Mouse (Mus musculus) cerebellum, adult 9-10 months (tissue): ENCODE data around the gene Clasp1.
A peak's percentile ranks its signal among the peaks of the same experiment; 100 is the strongest.

Experiments
- DNase-seq: peaks from one replicate; pipeline ENCODE4 v3.0.0; 2022

Gene Clasp1

DNA sequence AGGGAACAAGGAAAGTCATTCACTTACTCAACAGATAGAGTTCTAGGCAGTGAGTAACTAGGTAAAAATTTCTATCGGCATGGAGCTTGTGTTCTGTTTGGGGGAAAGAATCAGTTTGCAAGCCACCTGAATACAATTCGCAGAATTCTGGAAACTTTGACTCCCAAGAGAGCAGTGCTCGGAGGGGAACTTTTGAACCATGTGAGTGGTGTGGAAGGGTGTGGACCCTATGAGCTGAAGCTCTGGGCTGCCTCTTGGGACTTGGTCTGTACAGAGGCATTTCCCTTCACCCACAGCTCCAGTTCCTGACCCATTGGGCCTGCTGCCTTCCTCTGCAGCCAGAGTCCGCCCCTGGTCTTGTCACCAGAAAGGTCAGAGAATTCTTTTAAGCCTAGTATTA lies 64.7 kb downstream of the Clasp1 start:
- DNase-seq: no peak

DNA sequence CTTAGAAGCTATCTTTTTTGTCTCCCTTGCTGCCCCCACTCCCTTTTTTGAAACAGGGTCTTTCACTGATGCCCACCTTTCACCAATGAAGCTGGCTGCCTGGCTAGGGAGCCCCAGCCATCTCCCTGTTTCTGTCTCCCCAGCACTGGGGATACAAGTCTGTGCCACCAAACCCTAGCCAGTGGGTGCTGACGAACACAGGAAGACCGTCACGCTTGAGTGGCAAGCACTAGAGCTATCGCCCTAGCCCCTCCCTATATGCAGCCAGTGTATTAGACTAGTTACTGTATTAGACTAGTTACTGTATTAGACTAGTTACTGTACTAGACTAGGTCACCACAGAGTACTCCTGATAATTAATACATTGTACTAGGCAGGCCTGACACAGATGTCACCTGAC lies 66.0 kb downstream of the Clasp1 start:
- DNase-seq: no peak

DNA sequence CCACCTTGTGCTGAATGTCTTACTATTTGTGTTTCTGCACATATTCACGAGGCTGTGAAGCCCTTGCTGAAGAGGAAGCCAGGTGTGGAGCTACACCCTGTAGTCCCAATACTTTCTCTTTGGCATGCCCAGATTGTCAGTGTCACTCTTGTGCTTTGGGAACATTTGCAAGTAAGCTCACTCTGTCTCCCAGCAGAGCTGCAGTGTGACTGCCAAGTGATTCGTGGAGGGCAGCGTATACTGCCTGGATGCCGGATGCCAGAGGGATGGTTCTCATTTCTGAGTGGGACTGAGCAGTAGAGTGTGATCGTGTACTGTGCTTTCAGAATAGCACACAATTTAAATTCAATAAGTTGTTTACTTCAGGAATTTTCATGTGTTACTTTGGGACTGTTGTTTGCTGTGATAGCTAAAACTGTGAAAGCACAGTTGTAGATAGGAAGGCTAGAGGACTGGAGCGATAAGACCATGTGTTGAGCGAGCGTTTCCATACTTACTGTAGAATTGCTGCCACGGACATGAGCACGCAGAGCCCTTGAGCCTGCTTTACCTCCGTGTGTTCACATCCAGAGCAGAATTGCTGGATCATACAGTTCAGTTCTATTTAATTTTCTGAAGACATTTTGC lies 68.5 kb downstream of the Clasp1 start:
- no peak for DNase-seq

DNA sequence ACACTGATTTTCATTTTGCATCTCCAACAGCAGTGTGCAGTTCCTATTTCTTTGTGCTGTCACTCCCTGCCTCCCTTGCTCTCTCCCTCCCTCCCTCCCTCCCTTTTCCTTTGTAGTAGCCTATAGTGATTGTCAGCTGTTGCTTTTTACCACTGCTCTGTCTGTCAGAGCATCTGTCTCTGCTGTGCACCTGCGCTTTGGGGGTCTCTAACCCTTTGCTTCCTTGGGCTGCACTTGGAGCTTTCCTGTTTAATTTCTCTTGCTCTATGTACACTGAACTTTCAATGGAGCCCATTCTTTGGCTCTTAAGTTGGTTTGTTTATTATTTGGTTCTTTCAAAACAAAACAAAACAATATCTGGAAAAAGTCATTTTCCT lies 69.0 kb downstream of the Clasp1 start:
- no peak for DNase-seq

DNA sequence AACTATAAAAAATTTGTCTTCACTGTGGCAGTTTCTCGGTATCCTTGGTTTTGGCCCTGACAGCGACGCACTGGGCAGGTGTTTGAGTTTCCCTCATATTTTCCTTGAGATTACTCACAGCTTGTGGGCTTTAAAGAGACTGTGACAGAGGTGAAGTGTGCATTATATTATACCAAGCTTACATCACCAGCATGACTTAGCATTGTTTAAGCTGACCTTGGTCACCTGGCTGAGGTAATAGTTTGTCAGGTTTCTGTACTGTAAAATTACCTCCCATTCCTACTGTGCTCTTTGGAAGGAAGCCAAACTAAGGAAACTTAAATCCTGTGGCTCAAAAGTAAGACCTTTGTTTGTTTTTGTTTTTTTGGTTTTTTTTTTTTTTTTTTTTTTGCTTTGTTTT lies 69.4 kb downstream of the Clasp1 start:
- DNase-seq: peak; percentile 52

- DNase-seq: peak; percentile 96
Measured at GRCm38 (mm10) chr1:118458963-118459920, 70.4 kb downstream of the Clasp1 start.

GRCm38 (mm10) chr1:118460716-118461115 lies 71.9 kb downstream of the Clasp1 start:
- peak; percentile 47 for DNase-seq

DNA sequence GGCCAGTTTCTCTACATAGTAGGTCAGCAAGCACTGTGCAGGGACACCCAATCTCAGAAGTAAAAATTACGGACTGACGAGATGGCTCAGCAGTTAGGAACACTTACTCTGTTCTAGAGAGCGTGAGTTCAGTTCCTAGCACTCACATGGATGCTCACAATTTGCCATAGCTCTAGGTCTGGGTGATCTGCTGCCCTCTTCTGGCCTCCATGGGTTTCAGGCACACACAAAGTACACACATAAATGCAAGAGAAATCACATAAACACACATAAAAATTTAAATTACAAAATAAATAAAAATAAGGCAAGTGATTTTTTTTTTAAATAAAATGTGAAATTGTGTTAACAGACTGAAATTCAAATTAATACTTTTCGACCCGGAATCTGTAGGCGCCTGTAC lies 77.2 kb downstream of the Clasp1 start:
- DNase-seq: no peak

GRCm38 (mm10) chr1:118472386-118472785 lies 83.5 kb downstream of the Clasp1 start:
- DNase-seq: no peak

DNA sequence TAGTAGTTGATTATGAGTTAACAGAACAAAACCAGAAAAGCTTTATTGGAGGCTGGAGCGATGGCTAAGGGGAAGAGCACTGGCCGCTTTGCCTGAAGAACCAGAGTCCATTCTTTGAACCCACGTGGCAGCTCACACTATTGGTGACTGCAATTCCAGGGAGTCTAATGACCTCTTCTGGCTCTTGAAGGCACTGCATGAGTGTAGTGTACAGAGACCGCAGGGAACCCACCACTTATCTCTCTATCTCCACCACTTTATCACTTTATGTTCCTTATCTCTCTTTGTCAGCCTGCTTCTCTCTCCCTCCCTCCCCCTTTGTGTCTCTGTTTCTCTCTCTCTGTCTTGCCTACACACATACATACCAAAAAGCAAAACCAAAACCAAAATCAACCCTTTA lies 88.1 kb downstream of the Clasp1 start:
- peak; percentile 39 for DNase-seq

GRCm38 (mm10) chr1:118479246-118479645 lies 90.4 kb downstream of the Clasp1 start:
- no peak for DNase-seq

DNA sequence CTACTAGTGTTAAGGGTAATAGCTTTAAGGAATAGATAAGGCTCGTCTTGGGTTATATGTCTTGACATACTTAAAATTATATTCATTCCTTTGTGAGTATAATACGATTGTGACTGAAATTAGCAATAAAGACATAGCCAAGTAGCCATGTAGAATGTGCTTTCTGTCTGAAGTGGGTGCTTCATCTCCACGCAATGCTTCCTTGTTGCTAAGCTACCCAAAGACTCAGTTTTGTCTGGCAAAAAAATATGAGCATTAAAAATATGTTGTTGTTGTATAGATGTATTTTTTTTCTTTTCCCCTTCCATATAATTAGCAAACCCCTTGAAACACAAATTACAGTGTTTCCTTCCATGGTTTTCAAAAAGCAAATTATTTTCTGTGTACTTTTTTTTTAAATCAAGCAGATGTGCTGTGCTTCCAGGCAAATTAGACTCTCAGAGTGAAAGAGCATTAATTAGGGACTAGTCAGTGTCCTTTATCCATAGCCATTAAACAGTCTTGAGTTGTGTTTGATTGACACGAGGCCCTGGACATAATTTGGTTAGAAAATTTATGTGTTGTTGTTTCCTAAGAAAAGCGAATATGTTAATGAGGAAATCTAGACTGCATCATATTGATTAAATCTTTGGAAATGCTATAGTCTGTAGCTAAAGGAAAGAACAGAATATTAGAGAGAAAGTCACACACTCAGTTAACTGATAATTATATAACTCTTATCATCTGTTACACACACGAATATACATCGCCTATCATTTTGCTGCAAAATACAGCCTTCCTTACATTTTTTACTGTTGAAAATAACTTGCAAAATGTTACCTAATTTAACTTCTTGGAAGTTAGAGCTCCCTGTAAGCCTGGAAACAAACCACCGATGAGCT lies 91.9 kb downstream of the Clasp1 start:
- DNase-seq: no peak

DNA sequence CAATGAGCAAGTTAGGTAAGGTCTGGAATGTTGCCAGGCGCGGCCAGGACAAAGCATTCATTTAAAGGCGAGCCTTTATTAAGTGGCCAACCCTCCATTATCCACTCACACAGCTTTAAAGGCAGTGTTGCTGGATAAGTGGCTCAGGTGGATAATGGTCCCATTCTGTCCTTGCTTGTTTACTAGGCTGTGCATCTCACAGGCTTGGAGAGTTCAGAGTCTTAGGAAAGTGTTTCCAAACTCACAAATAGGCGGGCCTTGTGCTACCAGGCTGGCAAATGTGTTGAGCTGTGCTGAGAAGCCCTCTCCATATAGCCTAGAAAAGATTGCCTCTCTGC lies 92.5 kb downstream of the Clasp1 start:
- DNase-seq: no peak

- no peak for DNase-seq
Measured at GRCm38 (mm10) chr1:118481703-118482102, 92.8 kb downstream of the Clasp1 start.

DNA sequence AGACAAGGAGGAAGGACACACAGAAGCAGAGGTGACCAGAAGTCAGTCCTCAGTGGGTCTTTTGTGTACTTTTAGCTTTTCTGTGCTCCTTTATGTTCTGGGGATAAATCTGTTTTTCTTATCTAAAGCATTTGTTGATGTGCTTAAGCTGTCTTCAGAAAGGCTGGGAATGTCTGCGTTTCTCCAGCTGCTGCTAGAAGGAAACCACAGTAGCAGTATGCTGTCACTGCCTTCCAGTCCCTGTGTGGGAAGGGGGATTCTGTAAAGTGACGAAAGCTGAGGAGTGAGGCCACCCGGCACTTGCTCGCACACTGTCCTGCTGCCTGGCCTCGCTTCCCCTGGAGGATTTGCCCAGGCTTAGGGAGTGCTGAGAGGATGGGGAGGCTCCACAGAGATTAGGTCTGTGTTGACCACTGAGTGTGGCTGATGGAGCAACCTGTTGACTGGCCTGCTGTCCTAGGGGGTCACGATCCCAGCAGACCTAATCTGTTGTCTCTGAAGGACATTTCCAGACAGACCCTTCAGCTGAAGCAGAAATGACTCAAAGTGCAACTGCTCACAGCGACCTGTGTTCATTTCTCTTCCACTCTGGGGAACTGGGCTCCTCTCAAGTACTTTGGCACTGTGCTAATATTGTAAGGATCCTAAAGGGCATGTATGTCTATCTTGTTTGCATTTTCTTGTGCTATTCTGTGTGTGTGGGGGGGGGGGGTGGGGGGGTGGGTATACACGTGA lies 93.6 kb downstream of the Clasp1 start:
- DNase-seq: no peak

GRCm38 (mm10) chr1:118483504-118484096 lies 94.7 kb downstream of the Clasp1 start:
- DNase-seq: no peak

DNA sequence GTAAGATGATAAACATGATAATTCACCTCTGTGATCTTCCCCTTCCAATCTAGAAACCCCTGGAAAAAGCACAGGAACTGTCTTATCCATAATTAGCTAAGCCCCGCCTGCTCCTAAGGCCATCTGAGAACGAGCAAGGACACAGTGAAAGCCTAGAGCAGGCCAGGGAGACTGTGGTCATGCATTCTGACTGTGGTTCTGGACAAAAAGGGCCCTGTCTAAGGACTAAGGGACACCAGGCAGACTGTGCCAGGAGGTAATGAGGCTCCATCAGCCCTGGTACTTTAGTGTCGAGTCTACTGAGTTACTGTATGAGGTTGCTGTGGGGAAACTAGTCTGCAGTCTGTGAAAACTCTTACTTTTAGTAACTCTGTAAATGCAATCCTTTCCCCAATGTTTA lies 96.7 kb downstream of the Clasp1 start:
- no peak for DNase-seq

- no peak for DNase-seq
Measured at GRCm38 (mm10) chr1:118486021-118486420, 97.2 kb downstream of the Clasp1 start.

- DNase-seq: no peak
Measured at GRCm38 (mm10) chr1:118492811-118493210, 104.0 kb downstream of the Clasp1 start.

- DNase-seq: no peak
Measured at GRCm38 (mm10) chr1:118494551-118494950, 105.7 kb downstream of the Clasp1 start.

- peak; percentile 80 for DNase-seq
Measured at GRCm38 (mm10) chr1:118498311-118498710, 109.5 kb downstream of the Clasp1 start.

DNA sequence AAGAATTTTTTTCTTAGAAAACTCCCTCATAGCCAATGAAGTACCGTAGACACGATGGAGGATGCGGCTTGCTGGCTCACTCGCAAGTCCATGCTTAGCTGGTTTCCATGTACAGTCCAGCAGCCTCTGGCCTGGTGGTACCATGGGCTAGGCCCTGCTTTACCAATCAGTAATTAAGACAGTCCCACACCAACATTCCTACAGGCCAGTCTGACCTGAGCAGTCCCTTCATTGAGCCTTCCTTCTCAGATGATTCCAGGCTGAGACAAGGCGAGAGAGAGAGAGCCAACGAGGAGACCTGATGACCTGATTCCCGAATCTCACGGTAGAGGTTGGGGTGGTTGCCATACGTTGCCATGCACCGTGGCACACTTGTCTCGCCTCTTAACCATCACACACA lies 111.7 kb downstream of the Clasp1 start:
- DNase-seq: no peak
